Mouse (Mus musculus) ES-E14 (cell line): ENCODE measurements around the gene Krt8.

Experiments used
- CHD2 ChIP-seq: IDR thresholded peaks from 2 replicates; pipeline ENCODE4 v1.6.1; 2014; ENCODE audit warnings: mild to moderate bottlenecking, low read depth, low read length, inconsistent platforms
- HCFC1 ChIP-seq: IDR thresholded peaks from 2 replicates; pipeline ENCODE4 v1.6.1; 2012; ENCODE audit warnings: low read length, inconsistent platforms, borderline replicate concordance; ENCODE audit not compliant: insufficient read depth
- MAFK ChIP-seq: IDR thresholded peaks from 2 replicates; pipeline ENCODE4 v1.6.1; 2014; ENCODE audit warnings: mild to moderate bottlenecking, low read depth, low read length, inconsistent platforms; ENCODE audit not compliant: insufficient read depth
- ZC3H11A ChIP-seq: IDR thresholded peaks from 2 replicates; pipeline ENCODE4 v1.6.1; 2012; ENCODE audit warnings: low read depth, mild to moderate bottlenecking, inconsistent platforms, low read length, borderline replicate concordance

- TF ChIP-seq MAFK, result no peak
- TF ChIP-seq ZC3H11A, result no peak
- TF ChIP-seq HCFC1, result no peak
- no peak for TF ChIP-seq CHD2
These were observed 8.0 kb upstream of the Krt8 start for GRCm38 (mm10) chr15:102012260-102012765.
